Mouse (Mus musculus) ZHBTc4 (cell line): ENCODE results near the gene Dgcr6.
A peak's percentile ranks its signal among the peaks of the same experiment; 100 is the strongest.

Source experiments
- DNase-seq: peaks from one replicate; pipeline ENCODE4 v3.0.0-alpha.2; 2011; ENCODE audit warnings: low read depth, low spot score

The Dgcr6 gene

GRCm38 (mm10) chr16:18068653-18069376 lies 16.2 kb downstream of the Dgcr6 start:
- no peak for DNase-seq

- DNase-seq: no peak
These were observed 18.1 kb downstream of the Dgcr6 start for GRCm38 (mm10) chr16:18070798-18071197.

- DNase-seq: no peak
These were observed 19.4 kb downstream of the Dgcr6 start for GRCm38 (mm10) chr16:18072089-18072488.

- no peak for DNase-seq
These were observed 20.8 kb downstream of the Dgcr6 start for GRCm38 (mm10) chr16:18073259-18073962.

- no peak for DNase-seq
These were observed 22.0 kb downstream of the Dgcr6 start for GRCm38 (mm10) chr16:18074611-18075010.

GRCm38 (mm10) chr16:18075201-18075600 lies 22.5 kb downstream of the Dgcr6 start:
- no peak for DNase-seq

GRCm38 (mm10) chr16:18078314-18079015 lies 25.8 kb downstream of the Dgcr6 start:
- DNase-seq: no peak

- DNase-seq: no peak
These were observed 26.6 kb downstream of the Dgcr6 start for GRCm38 (mm10) chr16:18079300-18079699.

- no peak for DNase-seq
These were observed 27.5 kb downstream of the Dgcr6 start for GRCm38 (mm10) chr16:18080171-18080570.

- DNase-seq: peak; percentile 54
These were observed 28.6 kb downstream of the Dgcr6 start for GRCm38 (mm10) chr16:18081149-18081827.

GRCm38 (mm10) chr16:18082291-18082690 lies 29.6 kb downstream of the Dgcr6 start:
- no peak for DNase-seq

- peak; percentile 43 for DNase-seq
These were observed 30.7 kb downstream of the Dgcr6 start for GRCm38 (mm10) chr16:18083231-18083951.

GRCm38 (mm10) chr16:18084262-18084661 lies 31.6 kb downstream of the Dgcr6 start:
- no peak for DNase-seq

- no peak for DNase-seq
These were observed 34.4 kb downstream of the Dgcr6 start for GRCm38 (mm10) chr16:18087101-18087500.

- DNase-seq: no peak
These were observed 43.7 kb downstream of the Dgcr6 start for GRCm38 (mm10) chr16:18096348-18096747.

GRCm38 (mm10) chr16:18102816-18103215 lies 50.2 kb downstream of the Dgcr6 start:
- DNase-seq: peak; percentile 84

GRCm38 (mm10) chr16:18103366-18103765 lies 50.7 kb downstream of the Dgcr6 start:
- no peak for DNase-seq

- peak; percentile 37 for DNase-seq
These were observed 51.1 kb downstream of the Dgcr6 start for GRCm38 (mm10) chr16:18103808-18104207.

- DNase-seq: peak; percentile 56
These were observed 55.7 kb downstream of the Dgcr6 start for GRCm38 (mm10) chr16:18108221-18108966.

GRCm38 (mm10) chr16:18111042-18111441 lies 58.4 kb downstream of the Dgcr6 start:
- no peak for DNase-seq
